Mouse (Mus musculus): ENCODE results near the gene Sds. TPM values are rescaled to one million over a fixed set of nuclear protein-coding genes. Genes with fewer than 3 reads are reported as not detected.

The Sds gene
- polyA plus RNA-seq, 1 experiment from 2014 or later, result 0.32 TPM

DNA sequence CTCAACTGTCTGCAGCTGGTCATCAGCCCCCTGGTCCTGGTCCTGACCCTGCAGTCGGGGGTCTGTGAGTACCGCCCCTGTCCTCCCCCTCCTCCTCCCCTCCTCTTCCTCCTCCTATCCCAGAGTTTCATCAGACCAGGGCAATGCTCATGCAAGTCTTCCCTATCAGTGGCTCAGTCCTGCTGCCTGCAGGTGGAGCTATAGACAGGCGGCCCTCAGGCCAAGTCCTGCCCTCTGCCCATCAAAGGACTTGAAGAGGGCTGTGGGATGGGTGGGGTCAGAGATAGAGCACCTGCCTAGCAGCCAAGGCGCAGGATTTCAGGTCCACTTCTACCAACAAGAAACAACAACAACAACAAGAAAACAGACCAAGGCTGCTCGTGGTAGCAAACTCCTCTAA is 49.4 kb downstream of the Sds start:
- no peaks in the 10 kb centered on the region for H3K36me3 ChIP-seq
- no peak overlapping the region for H3K27ac ChIP-seq
- ATAC-seq, result no peak
- H3K4me3 ChIP-seq (replicated peaks), result no peak overlapping the region
- H3K27me3 ChIP-seq, result no peaks in the 10 kb centered on the region
- H3K4me2 ChIP-seq (replicated peaks), result no peak overlapping the region
- H3K9ac ChIP-seq (replicated peaks), result no peak overlapping the region
- no peaks in the 10 kb centered on the region for H3K4me1 ChIP-seq (replicated peaks)
- 45% methylated on average over 5 of the region's 5 CpGs for WGBS
- no peaks in the 10 kb centered on the region for H3K9me3 ChIP-seq

GRCm38 (mm10) chr5:120526311-120526710 is 50.0 kb downstream of the Sds start:
- H3K27me3 ChIP-seq, result no peaks in the 10 kb centered on the region
- no peaks in the 10 kb centered on the region for H3K9me3 ChIP-seq
- no peak for ATAC-seq
- no peaks in the 10 kb centered on the region for H3K4me1 ChIP-seq (replicated peaks)
- no peak overlapping the region for H3K4me3 ChIP-seq (replicated peaks)
- no peaks in the 10 kb centered on the region for H3K36me3 ChIP-seq
- H3K4me2 ChIP-seq (replicated peaks), result no peak overlapping the region
- no peak overlapping the region for H3K9ac ChIP-seq (replicated peaks)
- 87% methylated on average over 11 of the region's 11 CpGs for WGBS
- no peak overlapping the region for H3K27ac ChIP-seq

DNA sequence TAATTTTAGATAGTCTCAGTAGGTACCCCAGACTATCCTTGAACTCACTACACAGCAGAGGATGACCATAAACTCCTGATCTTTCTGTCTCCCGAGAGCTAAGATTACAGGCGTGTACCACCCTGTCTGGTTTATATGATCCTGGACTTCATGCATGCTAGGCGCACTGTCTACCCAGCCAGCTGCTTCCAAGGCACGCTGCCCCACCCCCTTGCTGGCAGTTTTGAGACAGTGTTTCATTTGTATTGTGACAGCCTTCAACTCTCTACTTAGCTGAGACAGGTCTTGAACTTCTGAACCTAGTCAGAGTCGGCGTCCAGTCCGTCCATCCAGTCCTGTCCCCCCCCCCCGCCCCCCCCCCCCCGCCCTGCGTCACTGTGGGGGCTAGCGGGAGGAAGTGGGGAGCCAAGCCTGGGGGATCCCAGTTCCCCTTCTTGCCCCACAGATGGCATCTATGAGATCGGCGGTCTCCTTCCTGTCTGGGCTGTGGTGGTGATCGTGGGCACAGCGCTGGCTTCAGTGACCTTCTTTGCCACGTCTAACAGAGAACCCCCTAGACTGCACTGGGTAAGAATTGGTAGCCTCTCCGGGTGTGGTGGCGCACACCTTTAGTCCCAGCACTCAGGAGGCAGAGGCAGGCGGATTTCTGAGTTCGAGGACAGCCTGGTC is 51.1 kb downstream of the Sds start:
- Histone ChIP-seq H3K4me1 (replicated peaks) (no peaks in the 10 kb centered on the region), H3K27ac (no peak overlapping the region), H3K9me3 (no peaks in the 10 kb centered on the region), H3K9ac (replicated peaks) (no peak overlapping the region), H3K27me3 (no peaks in the 10 kb centered on the region), H3K4me2 (replicated peaks) (no peak overlapping the region), H3K36me3 (no peaks in the 10 kb centered on the region), H3K4me3 (replicated peaks) (no peak overlapping the region)
- 89% methylated on average over 17 of the region's 20 CpGs for WGBS
- ATAC-seq, result no peak

- Histone ChIP-seq H3K4me1 (replicated peaks) (peaks cover 33% of the 10 kb centered on the region), H3K4me3 (replicated peaks) (no peak overlapping the region), H3K27ac (no peak overlapping the region), H3K27me3 (no peaks in the 10 kb centered on the region), H3K4me2 (replicated peaks) (no peak overlapping the region), H3K36me3 (no peaks in the 10 kb centered on the region), H3K9me3 (no peaks in the 10 kb centered on the region), H3K9ac (replicated peaks) (no peak overlapping the region)
- WGBS, result 89% methylated on average over 8 of the region's 8 CpGs
- ATAC-seq, result no peak
These were observed 55.3 kb downstream of the Sds start for GRCm38 (mm10) chr5:120531631-120532030.

Other genes starting within 250 kb of the Sds start
- 44.6 and 55.0 TPM in 2 replicates for gene Lhx5, start 44.8 kb upstream of the Sds start, polyA plus RNA-seq (2015; fragmentation: Nextera tagmentation; extraction: Ambion mirVana)
- 6.8 and 9.5 TPM in 2 replicates for gene Sdsl, start 3.7 kb upstream of the Sds start, polyA plus RNA-seq (2015; fragmentation: Nextera tagmentation; extraction: Ambion mirVana)
- 25.1 and 29.3 TPM in 2 replicates for gene Plbd2, start 27.1 kb downstream of the Sds start, polyA plus RNA-seq (2015; fragmentation: Nextera tagmentation; extraction: Ambion mirVana)
- gene Slc8b1, start 34.6 kb downstream of the Sds start, polyA plus RNA-seq (2015; fragmentation: Nextera tagmentation; extraction: Ambion mirVana), result 2.3 and 2.4 TPM in 2 replicates
- 12.6 and 15.6 TPM in 2 replicates for gene Tpcn1, start 112.1 kb downstream of the Sds start, polyA plus RNA-seq (2015; fragmentation: Nextera tagmentation; extraction: Ambion mirVana)
- gene Iqcd, start 112.5 kb downstream of the Sds start, polyA plus RNA-seq (2015; fragmentation: Nextera tagmentation; extraction: Ambion mirVana), result 1.4 and 2.0 TPM in 2 replicates
- gene Rita1, start 136.1 kb downstream of the Sds start, polyA plus RNA-seq (2015; fragmentation: Nextera tagmentation; extraction: Ambion mirVana), result 23.0 and 23.9 TPM in 2 replicates
- gene Ddx54, start 136.2 kb downstream of the Sds start, polyA plus RNA-seq (2015; fragmentation: Nextera tagmentation; extraction: Ambion mirVana), result 43.9 and 44.3 TPM in 2 replicates
- gene Cfap73, start 157.7 kb downstream of the Sds start, polyA plus RNA-seq (2015; fragmentation: Nextera tagmentation; extraction: Ambion mirVana), result not detected in 2 replicates
- 0.15 TPM in 1 of 2 replicates, not detected in the other for gene Rasal1, start 172.3 kb downstream of the Sds start, polyA plus RNA-seq (2015; fragmentation: Nextera tagmentation; extraction: Ambion mirVana)
- 25.1 and 34.2 TPM in 2 replicates for gene Dtx1, start 235.4 kb downstream of the Sds start, polyA plus RNA-seq (2015; fragmentation: Nextera tagmentation; extraction: Ambion mirVana)

Measured in midbrain, embryonic 13.5 days (tissue).